ENCODE assay signal across 23 mouse cellular contexts in genomic region chr11:88993186-88993585, GRCm38 (mm10). TPM values are rescaled to one million over a fixed set of nuclear protein-coding genes. Genes with fewer than 3 reads are reported as not detected.
DNase-seq lines count a peak whose midpoint lies in the region; ATAC-seq and TF ChIP-seq lines count a peak whose summit lies in the region.
"Had no signal": no experiment of that assay in that cellular context is flagged by ENCODE, and none has a peak within 500 bp of the region (broad histone marks: within the 10 kb centered on the region; RNA-seq: fewer than 3 reads in every experiment).

No protein-coding gene starts in this region.

- H3K9me3 ChIP-seq in limb, embryonic 13.5 days, result no peaks in the 10 kb centered on the region
- H3K9me3 ChIP-seq in limb, embryonic 10.5 days (replicated peaks), result no peaks in the 10 kb centered on the region
- H3K9me3 ChIP-seq: G1E had no signal

- no peak overlapping the region for H3K4me3 ChIP-seq in limb, embryonic 13.5 days
- no peak overlapping the region for H3K4me3 ChIP-seq in limb, embryonic 10.5 days
- H3K4me3 ChIP-seq in macrophage (ENCODE audit: inconsistent target), result no peak overlapping the region
- no peak overlapping the region for H3K4me3 ChIP-seq in myocyte

- ATAC-seq in limb, embryonic 13.5 days (ENCODE audit: low FRiP score, low read depth), result no peak

- H3K9ac ChIP-seq in limb, embryonic 13.5 days, result no peak overlapping the region

- 52% methylated on average over 7 of the region's 7 CpGs for WGBS in limb, embryonic 13.5 days
- WGBS in limb, embryonic 10.5 days, result 60% methylated on average over 7 of the region's 7 CpGs
- 80% methylated on average over 7 of the region's 7 CpGs for WGBS in macrophage (ENCODE audit: missing documents)

- no peaks in the 10 kb centered on the region for H3K4me1 ChIP-seq in limb, embryonic 13.5 days
- H3K4me1 ChIP-seq in limb, embryonic 10.5 days, result no peaks in the 10 kb centered on the region

- 0 out of 2 replicates have a peak overlapping the region, but pooled peaks have one; percentile 28 for H3K27ac ChIP-seq in limb, embryonic 13.5 days
- H3K27ac ChIP-seq in limb, embryonic 10.5 days, result no peak overlapping the region
- H3K27ac ChIP-seq in macrophage, result peak overlapping the region; percentile 96

- no peak for TF ChIP-seq POLR2A in myocyte (IDR thresholded peaks at IDR 0.05; ENCODE audit: insufficient read length, low read depth)

- DNase-seq in limb, embryonic 10.5 days (ENCODE audit: low spot score), result no peak
- DNase-seq in testis, postnatal 10 days (ENCODE audit: low spot score), result no peak
- DNase-seq in cerebellum, adult 9-11 months, result no peak
- DNase-seq: cerebellum, adult 11 months; cerebellum, adult 11-12 months had no signal

- peaks cover 28% of the 10 kb centered on the region for H3K36me3 ChIP-seq in limb, embryonic 13.5 days
- H3K36me3 ChIP-seq in limb, embryonic 10.5 days, result peaks cover 23% of the 10 kb centered on the region
- no peaks in the 10 kb centered on the region for H3K36me3 ChIP-seq in macrophage (ENCODE audit: inconsistent target)
- H3K36me3 ChIP-seq in myocyte (ENCODE audit: control insufficient read depth, insufficient read depth), result no peaks in the 10 kb centered on the region

- H3K79me2 ChIP-seq in macrophage (ENCODE audit: inconsistent target) (peaks cover 14% of the 10 kb centered on the region), myocyte (ENCODE audit: control insufficient read depth, insufficient read depth) (no peaks in the 10 kb centered on the region)

- no peak overlapping the region for H3ac ChIP-seq in myocyte (ENCODE audit: control insufficient read depth, insufficient read length)

- peaks cover 5% of the 10 kb centered on the region for H3K27me3 ChIP-seq in limb, embryonic 13.5 days
- H3K27me3 ChIP-seq in limb, embryonic 10.5 days (ENCODE audit: low read depth, poor library complexity, severe bottlenecking), result peaks cover 5% of the 10 kb centered on the region
- H3K27me3 ChIP-seq in myocyte (ENCODE audit: control insufficient read depth, insufficient read depth, insufficient read length), result no peaks in the 10 kb centered on the region
- H3K27me3 ChIP-seq: CH12.LX, Patski had no signal

- no peak overlapping the region for H3K4me2 ChIP-seq in limb, embryonic 13.5 days (replicated peaks)
- H3K4me2 ChIP-seq in myocyte (ENCODE audit: low read depth), result no peak overlapping the region

TF ChIP-seq in myocyte, 11 proteins besides CTCF, POLR2A, EP300 and RAD21:
- TF ChIP-seq MYOD1 (IDR thresholded peaks at IDR 0.05; ENCODE audit: control insufficient read depth in 1 of 3, insufficient read length in 2 of 3, low read depth in 2 of 3), result peak in 2 of 3 experiments; percentile 41 to 51
- no peak for TF ChIP-seq E2F4 (IDR thresholded peaks at IDR 0.05; ENCODE audit: insufficient read depth)
- TF ChIP-seq MYOG (IDR thresholded peaks at IDR 0.05; ENCODE audit: control insufficient read depth in 1 of 3, insufficient read depth in 1 of 3, insufficient read length in 2 of 3, low read depth in 2 of 3), result peak in 1 of 3 experiments; percentile 68
- TF ChIP-seq TCF12 (IDR thresholded peaks at IDR 0.05; ENCODE audit: insufficient read depth, poor library complexity, severe bottlenecking), result no peak
- TF ChIP-seq USF1 (IDR thresholded peaks at IDR 0.05; ENCODE audit: low read depth), result no peak

RNA-seq across cellular contexts. Expression of gene Trim25, which starts 6.0 kb away (rescaled TPM):
- 5.4 and 6.7 TPM in 2 replicates for polyA plus RNA-seq in limb, embryonic 13.5 days (2015; fragmentation: Nextera tagmentation; extraction: Ambion mirVana)
- 3.0 and 3.4 TPM in 2 replicates for polyA plus RNA-seq in limb, embryonic 10.5 days (2016; fragmentation: Nextera tagmentation; extraction: Ambion mirVana)
- total RNA-seq in macrophage (2018; cell fraction: chromatin; rRNA removed), result 1,000 to 10,000 TPM in 1 of 26 experiments, 100 to 1,000 TPM in 25; 272 to 1,028 (median 411) TPM
- total RNA-seq in macrophage (2018; cell fraction: cytosol; rRNA removed), result 100 to 1,000 TPM; 113 to 207 (median 161) TPM
- total RNA-seq in macrophage (2018; cell fraction: nucleus; rRNA removed), result 100 to 1,000 TPM; 245 to 755 (median 378) TPM
- polyA plus RNA-seq in macrophage (2018) (66.7 to 127 TPM (median 117 TPM) in 3 replicates), myocyte (2012; fragmentation: generic; extraction: Trizol) (6.5 TPM)

RNA-seq across cellular contexts. Expression of gene Coil, which starts 23.1 kb away (rescaled TPM):
- 22.6 and 24.1 TPM in 2 replicates for polyA plus RNA-seq in limb, embryonic 13.5 days (2015; fragmentation: Nextera tagmentation; extraction: Ambion mirVana)
- polyA plus RNA-seq in limb, embryonic 10.5 days (2016; fragmentation: Nextera tagmentation; extraction: Ambion mirVana), result 25.9 and 28.7 TPM in 2 replicates
- 10 to 100 TPM in 11 of 26 experiments, 1 to 10 TPM in 15; 2.7 to 18.4 (median 8.4) TPM for total RNA-seq in macrophage (2018; cell fraction: chromatin; rRNA removed)
- total RNA-seq in macrophage (2018; cell fraction: cytosol; rRNA removed), result 1 to 10 TPM; 2.5 to 7.7 (median 5.8) TPM
- total RNA-seq in macrophage (2018; cell fraction: nucleus; rRNA removed), result 10 to 100 TPM in 1 of 26 experiments, 1 to 10 TPM in 25; 1.9 to 10.7 (median 5.0) TPM
- 5.1 to 8.0 TPM (median 5.6 TPM) in 3 replicates for polyA plus RNA-seq in macrophage (2018)
- 3.1 TPM for polyA plus RNA-seq in myocyte (2012; fragmentation: generic; extraction: Trizol)

RNA-seq across cellular contexts. Expression of gene Elobl, which starts 26.5 kb away (rescaled TPM):
- polyA plus RNA-seq in limb, embryonic 13.5 days (2015; fragmentation: Nextera tagmentation; extraction: Ambion mirVana), result not detected in 2 replicates
- not detected in 2 replicates for polyA plus RNA-seq in limb, embryonic 10.5 days (2016; fragmentation: Nextera tagmentation; extraction: Ambion mirVana)
- total RNA-seq in macrophage (2018; cell fraction: chromatin; rRNA removed), result not detected
- under 1 TPM in 1 of 26 experiments, not detected in 25; 0.29 TPM for total RNA-seq in macrophage (2018; cell fraction: cytosol; rRNA removed)
- total RNA-seq in macrophage (2018; cell fraction: nucleus; rRNA removed), result not detected
- polyA plus RNA-seq in macrophage (2018) (not detected in 3 replicates), myocyte (2012; fragmentation: generic; extraction: Trizol) (0.19 TPM)
- total RNA-seq: adrenal gland, adult 18-20 months; adrenal gland, adult 2 months; adrenal gland, adult 8-10 months; adrenal gland, postnatal 10 days; adrenal gland, postnatal 14 days; adrenal gland, postnatal 25 days; adrenal gland, postnatal 36 days; adrenal gland, postnatal 4 days; CH12.LX; G1E had no signal
- polyA plus RNA-seq: activated CD4-positive, CD25-positive, alpha-beta regulatory T cell, adult 4 months; brain, embryonic 14.5 days; C2C12; CD4-positive, CD25-positive, alpha-beta regulatory T cell, adult 4 months; G1E had no signal

RNA-seq across cellular contexts. Expression of gene Scpep1, which starts 37.9 kb away (rescaled TPM):
- 77.2 and 80.8 TPM in 2 replicates for polyA plus RNA-seq in limb, embryonic 13.5 days (2015; fragmentation: Nextera tagmentation; extraction: Ambion mirVana)
- polyA plus RNA-seq in limb, embryonic 10.5 days (2016; fragmentation: Nextera tagmentation; extraction: Ambion mirVana), result 63.3 and 65.9 TPM in 2 replicates
- total RNA-seq in macrophage (2018; cell fraction: chromatin; rRNA removed), result 100 to 1,000 TPM in 11 of 26 experiments, 10 to 100 TPM in 15; 63.8 to 196 (median 95.8) TPM
- total RNA-seq in macrophage (2018; cell fraction: cytosol; rRNA removed), result 100 to 1,000 TPM; 375 to 645 (median 470) TPM
- 100 to 1,000 TPM; 156 to 532 (median 386) TPM for total RNA-seq in macrophage (2018; cell fraction: nucleus; rRNA removed)
- polyA plus RNA-seq in macrophage (2018), result 284 to 556 TPM (median 477 TPM) in 3 replicates
- polyA plus RNA-seq in myocyte (2012; fragmentation: generic; extraction: Trizol), result 172 TPM
